Mouse (Mus musculus): ENCODE results near the gene Slc9a4. TPM values are rescaled to one million over a fixed set of nuclear protein-coding genes. Genes with fewer than 3 reads are reported as not detected.
"Not testable (repeated sequence)": the region's sequence is repeated elsewhere in the genome, so short reads cannot be mapped to it uniquely, and the experiment has no call there.

Gene Slc9a4
- total RNA-seq (2021) = under 1 TPM; 0.19 to 0.77 TPM
- long read RNA-seq, experiment 1 = 0 reads
- long read RNA-seq, experiment 2 = 0 reads

- DNase-seq = no peak
These were observed at the start of gene Slc9a4 for GRCm38 (mm10) chr1:40579784-40580183. Gene Slc9a4 (plus strand): TSS chr1:40580081.

DNA sequence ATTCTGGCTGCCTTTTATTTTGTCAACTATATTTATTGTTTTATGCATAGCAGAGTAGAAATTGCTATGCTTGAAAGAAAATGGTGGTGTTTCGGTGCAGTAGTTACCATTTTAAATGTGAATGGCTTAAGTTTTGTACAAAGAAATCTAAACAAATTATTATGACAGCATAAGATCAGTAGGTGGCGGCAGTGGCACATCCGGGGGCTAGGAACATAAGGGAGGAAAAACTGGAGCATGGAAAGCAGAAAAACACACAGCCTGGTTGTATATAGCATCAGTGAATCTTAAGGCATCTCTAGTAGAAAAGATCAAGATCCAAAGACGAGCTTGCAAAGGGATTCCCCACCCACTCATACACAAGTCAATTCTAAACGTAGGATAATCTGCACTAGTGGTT lies 42.3 kb upstream of the Slc9a4 start:
- no peak for DNase-seq

GRCm38 (mm10) chr1:40544650-40545049 lies 35.2 kb upstream of the Slc9a4 start:
- no peak for DNase-seq

DNA sequence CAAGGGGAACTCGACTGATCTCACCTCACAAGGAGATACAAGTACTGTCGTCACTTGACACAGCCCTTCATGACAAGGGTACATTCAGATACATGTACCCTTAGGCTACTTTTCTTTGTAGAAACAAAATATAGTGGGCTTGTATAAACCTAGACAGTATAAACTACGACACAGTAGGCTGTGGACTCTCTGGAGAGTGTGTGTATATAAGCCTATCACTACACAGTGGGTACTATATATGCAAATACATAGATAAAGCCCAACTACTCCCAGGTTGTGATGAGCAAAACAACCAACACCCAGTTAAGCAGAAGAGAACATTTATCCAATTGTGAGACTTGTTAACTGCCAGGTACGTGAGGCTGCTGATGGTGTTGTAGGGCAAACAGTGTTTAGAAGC lies 33.2 kb upstream of the Slc9a4 start:
- DNase-seq = no peak

DNA sequence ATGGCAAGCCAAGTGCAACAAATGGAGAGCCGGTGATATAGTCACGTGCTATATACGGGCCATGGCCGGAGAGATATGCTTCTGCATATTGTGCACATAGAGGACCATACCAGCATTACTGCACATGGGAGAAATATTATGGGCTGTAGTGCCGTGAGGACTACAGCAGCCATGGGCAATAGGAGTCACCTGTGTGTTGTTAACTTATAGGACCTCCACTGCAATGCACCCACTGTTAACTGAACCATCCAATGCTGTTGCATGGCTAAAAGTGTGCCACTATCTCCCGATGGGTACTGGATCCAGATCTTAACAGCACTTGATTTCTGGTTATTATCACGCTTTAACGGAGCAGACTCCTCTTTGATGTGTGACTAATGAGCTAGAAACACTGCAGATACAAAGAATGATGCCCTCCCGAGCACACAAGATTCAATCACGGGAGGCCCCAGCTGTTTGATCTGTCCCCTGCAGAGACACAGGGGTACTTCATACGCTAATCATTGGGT lies 32.8 kb upstream of the Slc9a4 start:
- no peak for DNase-seq

DNA sequence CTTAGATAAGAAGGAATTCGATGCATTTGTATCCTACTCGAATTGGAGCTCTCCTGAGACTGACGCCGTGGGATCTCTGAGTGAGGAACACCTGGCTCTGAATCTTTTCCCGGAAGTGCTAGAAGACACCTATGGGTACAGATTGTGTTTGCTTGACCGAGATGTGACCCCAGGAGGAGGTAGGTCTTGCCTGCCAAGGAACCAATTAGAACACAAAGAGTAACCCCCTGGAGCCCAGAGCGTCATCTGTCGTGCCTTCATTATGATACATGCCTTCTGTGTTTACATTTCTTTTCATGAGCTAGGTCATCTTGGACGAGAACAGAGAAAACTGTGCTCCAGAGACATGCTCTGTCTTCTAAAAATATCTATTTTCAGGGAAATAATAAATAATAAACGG lies 32.1 kb upstream of the Slc9a4 start:
- no peak for DNase-seq

- DNase-seq = no peak
These were observed 10.5 kb upstream of the Slc9a4 start for GRCm38 (mm10) chr1:40569374-40569773.

DNA sequence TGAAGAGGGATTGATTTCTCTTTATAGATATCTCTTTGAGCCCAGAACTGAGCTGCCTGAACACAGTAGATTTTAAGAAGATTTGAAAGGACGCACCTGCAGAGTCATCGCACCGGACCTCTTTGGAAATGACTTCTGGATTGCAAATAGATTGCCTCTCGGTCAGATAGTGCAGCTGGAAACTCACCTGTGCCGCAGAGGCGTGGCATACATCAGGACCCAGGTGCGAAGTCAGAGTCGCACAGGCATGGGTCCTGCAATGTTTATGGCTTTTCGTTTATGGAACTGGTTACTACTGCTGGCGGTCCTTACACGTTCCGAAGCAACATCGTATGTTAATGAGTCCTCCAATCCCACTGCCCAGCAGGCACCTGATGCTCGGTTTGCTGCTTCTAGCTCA lies 388 bp downstream of the Slc9a4 start:
- no peak for DNase-seq

DNA sequence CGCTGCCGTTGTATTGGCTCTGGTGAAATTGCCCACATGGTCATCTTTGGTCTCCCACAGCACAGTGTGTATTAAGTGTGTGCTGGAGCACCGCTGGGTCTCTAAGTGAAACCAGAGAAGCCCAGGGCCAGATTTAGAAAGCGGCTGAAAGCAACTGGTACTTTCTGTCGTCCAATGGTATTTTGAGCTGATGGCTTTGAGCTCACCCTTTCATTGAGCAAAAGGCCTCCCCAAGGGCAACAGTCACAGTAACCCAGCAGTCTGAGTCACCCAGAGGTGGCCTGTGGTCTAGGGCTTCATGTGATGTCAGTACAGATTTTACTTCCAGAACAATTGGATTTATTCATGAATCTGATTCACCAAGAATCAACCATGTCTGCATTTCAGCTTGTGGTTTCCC lies 6.9 kb downstream of the Slc9a4 start:
- DNase-seq = peak; percentile 63

DNA sequence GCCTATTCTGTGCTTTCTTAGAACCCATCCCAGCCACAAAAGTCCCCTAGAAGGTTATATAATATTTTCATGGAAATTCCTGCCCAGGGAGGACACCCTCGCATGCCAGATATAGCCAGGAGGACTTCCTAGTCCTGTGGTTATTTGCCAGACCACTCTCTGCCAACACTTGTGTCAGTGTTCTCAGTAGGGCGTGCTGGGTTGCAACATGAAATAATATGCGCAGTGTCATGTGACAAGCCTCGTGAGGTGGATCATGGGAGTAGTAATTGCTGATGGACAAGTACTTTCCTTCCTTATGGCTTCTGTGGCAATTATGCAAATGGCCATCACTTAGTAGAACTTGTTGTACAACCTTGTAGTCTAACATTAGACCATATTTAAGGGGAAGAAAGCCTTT lies 11.1 kb downstream of the Slc9a4 start:
- no peak for DNase-seq

- DNase-seq = no peak
These were observed 17.9 kb downstream of the Slc9a4 start for GRCm38 (mm10) chr1:40597822-40598221.

- not testable (repeated sequence) for DNase-seq
These were observed 19.8 kb downstream of the Slc9a4 start for GRCm38 (mm10) chr1:40599661-40600060.

- peak; percentile 14 for DNase-seq
These were observed 20.8 kb downstream of the Slc9a4 start for GRCm38 (mm10) chr1:40600394-40601327.

DNA sequence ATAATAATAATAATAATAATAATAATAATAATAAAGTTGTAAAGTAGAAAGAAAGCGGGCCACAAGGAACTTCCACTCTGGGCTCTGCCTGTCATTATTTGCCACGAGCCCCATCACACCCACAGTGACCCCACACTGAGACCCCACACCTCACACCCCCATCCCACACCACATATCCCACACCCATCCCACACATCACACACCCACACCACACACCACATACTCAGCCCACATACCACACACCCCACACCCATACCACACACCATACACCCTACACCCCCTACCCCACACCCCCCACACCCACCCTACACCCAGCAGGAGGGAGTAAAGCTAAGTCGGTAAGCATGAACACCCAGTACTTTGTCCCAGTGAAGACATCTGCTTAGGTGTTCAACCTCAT lies 21.6 kb downstream of the Slc9a4 start:
- DNase-seq = no peak

DNA sequence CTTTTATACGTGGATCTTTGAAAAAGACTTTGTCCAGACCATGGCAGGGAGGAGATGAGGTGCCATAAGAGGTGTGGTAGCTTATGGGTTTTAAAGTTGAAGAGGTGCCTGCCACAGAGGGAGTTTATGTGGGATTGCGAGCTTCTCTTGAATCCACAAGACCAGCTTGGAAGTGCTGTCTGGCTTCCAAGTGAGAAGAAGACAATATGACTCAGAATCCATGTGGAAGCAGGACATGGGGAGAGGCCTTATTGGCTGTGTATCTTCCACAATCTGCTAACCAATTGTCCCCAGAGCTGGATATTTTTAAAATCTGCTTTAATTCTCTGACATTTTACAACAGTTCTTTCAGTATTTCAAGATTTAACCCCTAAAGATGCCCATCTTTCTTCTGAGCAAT lies 33.3 kb downstream of the Slc9a4 start:
- DNase-seq = no peak

GRCm38 (mm10) chr1:40619093-40619492 lies 39.2 kb downstream of the Slc9a4 start:
- DNase-seq = no peak

- no peak for DNase-seq
These were observed 40.0 kb downstream of the Slc9a4 start for GRCm38 (mm10) chr1:40619871-40620270.

GRCm38 (mm10) chr1:40624954-40625353 lies 45.1 kb downstream of the Slc9a4 start:
- DNase-seq = no peak

DNA sequence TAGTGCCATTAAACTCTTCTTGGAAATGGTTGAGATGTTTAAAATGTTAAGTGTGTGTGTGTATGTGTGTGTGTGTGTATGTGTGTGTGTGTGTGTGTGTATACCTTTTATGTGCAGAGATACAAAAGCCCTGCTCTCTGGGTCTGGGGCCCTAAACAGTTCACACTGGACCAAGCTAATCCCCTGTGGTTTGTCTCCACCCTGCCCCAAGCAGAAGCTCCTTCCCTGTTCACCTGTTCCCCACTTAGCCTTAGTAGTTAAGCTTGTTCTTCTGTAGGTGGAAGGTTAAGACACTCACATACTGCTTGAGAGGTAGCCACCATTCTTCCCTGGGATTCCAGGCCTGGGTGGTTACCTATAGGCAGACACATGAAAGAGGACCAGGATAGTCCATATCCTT lies 47.1 kb downstream of the Slc9a4 start:
- DNase-seq = no peak

GRCm38 (mm10) chr1:40628443-40628842 lies 48.6 kb downstream of the Slc9a4 start:
- DNase-seq = no peak

GRCm38 (mm10) chr1:40632407-40633062 lies 52.7 kb downstream of the Slc9a4 start:
- no peak for DNase-seq

- no peak for DNase-seq
These were observed 54.7 kb downstream of the Slc9a4 start for GRCm38 (mm10) chr1:40634608-40635007.

DNA sequence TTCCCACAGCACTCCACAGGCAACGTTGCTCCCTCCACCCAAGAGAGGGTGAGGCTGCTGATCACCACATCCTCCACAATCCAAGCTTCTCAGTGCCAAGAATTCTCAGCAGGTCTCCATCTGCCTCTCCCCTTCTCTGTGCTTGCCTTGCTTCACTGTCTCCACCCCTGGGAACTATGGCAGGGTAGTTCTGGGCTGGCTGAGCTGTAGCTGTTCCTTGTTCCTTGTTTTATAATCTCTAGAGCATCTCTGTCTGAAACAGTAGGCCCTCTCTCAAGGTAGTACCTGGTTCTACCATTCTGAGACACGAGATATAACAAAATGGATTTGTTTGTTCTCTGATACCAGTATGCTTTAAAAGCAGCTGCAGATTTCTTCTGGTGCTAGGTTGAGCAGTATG lies 68.4 kb downstream of the Slc9a4 start:
- DNase-seq = no peak

Data from gastrocnemius, postnatal 25 days (tissue).